Mouse (Mus musculus) embryonic fibroblast, embryonic 13.5 days (primary cell): ENCODE results near the gene 1700025G04Rik. TPM values are rescaled to one million over a fixed set of nuclear protein-coding genes. Genes with fewer than 3 reads are reported as not detected.

Source experiments
- H3K27ac ChIP-seq: 2 replicates; pipeline ENCODE4 v1.5.1; 2012; ENCODE audit warnings: low read length, control low read depth, inconsistent platforms; ENCODE audit not compliant: insufficient read depth
- H3K4me1 ChIP-seq: 2 replicates; pipeline ENCODE4 v1.6.1; 2011; ENCODE audit warnings: low read length; ENCODE audit not compliant: control insufficient read depth, insufficient read depth
- H3K4me3 ChIP-seq: 2 replicates; pipeline ENCODE4 v1.5.1; 2011; ENCODE audit warnings: mild to moderate bottlenecking, control low read depth, low read length; ENCODE audit not compliant: insufficient read depth
- CTCF ChIP-seq: IDR thresholded peaks from 2 replicates; pipeline ENCODE4 v1.5.1; 2011; ENCODE audit warnings: mild to moderate bottlenecking, control low read depth, low read length, moderate library complexity, borderline replicate concordance; ENCODE audit not compliant: insufficient read depth
- POLR2A ChIP-seq: IDR thresholded peaks from 2 replicates; pipeline ENCODE4 v1.6.1; 2011; ENCODE audit warnings: low read depth, mild to moderate bottlenecking, control low read depth, low read length, moderate library complexity
- polyA plus RNA-seq: library from polyadenylated mRNA; stranded (reverse); fragments of >200 nt; gene quantifications from 2 replicates; pipeline ENCODE4 v1.2.4, GENCODE M21; 2011; ENCODE audit warnings: low read depth; ENCODE audit not compliant: missing spikeins, insufficient read length

Gene 1700025G04Rik
- polyA plus RNA-seq, 1 experiment: 30.5 TPM

DNA sequence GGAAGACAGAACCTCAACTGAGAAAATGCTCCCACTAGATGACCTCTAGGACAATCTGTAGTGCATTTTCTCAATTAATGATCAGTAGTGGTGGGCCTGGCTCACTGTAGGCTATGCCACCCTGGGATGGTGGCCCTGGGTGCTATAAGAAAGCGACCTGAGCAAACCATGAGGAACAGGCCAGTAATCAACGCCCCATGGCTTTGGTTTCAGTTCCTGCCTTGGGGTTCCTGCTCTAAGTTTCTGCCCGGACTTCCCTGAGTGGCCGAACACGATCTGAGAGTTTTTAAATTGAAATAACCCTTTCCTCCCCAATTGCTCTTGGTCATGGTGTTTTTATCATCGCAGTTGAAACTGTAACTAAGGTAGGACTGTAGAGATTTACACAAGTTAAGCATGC, 69.1 kb downstream of the 1700025G04Rik start:
- TF ChIP-seq CTCF: no peak
- no peak for TF ChIP-seq POLR2A
- Histone ChIP-seq H3K4me3 (no peak overlapping the region), H3K27ac (no peak overlapping the region), H3K4me1 (0 out of 2 replicates have a peak, but pooled peaks cover under 1% of the 10 kb centered on the region)

- no peak for TF ChIP-seq CTCF
- TF ChIP-seq POLR2A: no peak
- no peak overlapping the region for H3K4me3 ChIP-seq
- H3K4me1 ChIP-seq: peaks cover 3% of the 10 kb centered on the region; the same call in 1 of the 2 replicates
- no peak overlapping the region for H3K27ac ChIP-seq
Observed at GRCm38 (mm10) chr1:152020070-152020469, 69.9 kb downstream of the 1700025G04Rik start.

DNA sequence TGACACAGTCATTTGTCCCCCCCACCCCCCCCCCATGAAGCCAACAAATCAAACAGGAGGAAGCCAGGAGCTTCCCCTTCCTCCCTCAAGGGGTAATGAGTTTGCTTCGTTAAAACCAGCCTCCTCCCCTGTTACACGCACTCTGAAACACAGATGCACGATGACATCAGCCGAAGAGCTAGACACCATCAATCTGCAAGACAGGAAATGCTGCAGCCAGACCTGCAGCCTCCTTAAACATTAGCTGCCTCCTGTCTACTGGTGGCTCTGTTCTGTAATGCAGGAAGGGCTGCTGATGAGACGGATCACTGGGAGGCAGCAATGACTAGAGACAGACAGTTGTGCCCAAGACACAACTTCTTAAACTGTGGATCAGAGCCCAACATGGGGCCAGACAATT, 70.7 kb downstream of the 1700025G04Rik start:
- Histone ChIP-seq H3K4me1 (peaks cover 3% of the 10 kb centered on the region; the same call in 1 of the 2 replicates), H3K4me3 (no peak overlapping the region), H3K27ac (peak overlapping the region; percentile 1; the same call in 1 of the 2 replicates)
- TF ChIP-seq POLR2A: no peak
- TF ChIP-seq CTCF: no peak

- no peak overlapping the region for H3K4me3 ChIP-seq
- H3K4me1 ChIP-seq: peaks cover 3% of the 10 kb centered on the region; the same call in 1 of the 2 replicates
- TF ChIP-seq POLR2A (no peak), CTCF (no peak)
- no peak overlapping the region for H3K27ac ChIP-seq
Observed at GRCm38 (mm10) chr1:152018322-152018721, 71.6 kb downstream of the 1700025G04Rik start.

DNA sequence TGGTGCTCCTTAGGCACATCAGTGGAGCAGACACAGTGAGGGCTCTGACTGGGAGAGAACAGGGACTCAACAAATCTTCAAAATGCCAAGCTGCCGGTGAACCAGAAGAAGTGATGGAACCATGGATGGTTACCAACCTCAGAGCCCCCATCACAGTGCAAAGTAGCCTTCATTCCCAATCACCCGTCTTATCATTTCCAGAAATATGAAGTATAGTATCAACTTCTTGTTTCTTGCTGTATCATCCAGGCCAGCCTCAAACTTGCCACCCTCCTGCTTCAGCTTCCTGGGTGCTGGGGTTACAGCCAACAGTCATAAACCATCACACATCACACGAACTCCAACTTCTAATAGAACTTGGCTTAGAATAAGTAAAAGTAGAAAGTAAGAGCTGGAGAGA, 73.3 kb downstream of the 1700025G04Rik start:
- peaks cover 3% of the 10 kb centered on the region; the same call in 1 of the 2 replicates for H3K4me1 ChIP-seq
- H3K4me3 ChIP-seq: no peak overlapping the region
- no peak overlapping the region for H3K27ac ChIP-seq
- TF ChIP-seq POLR2A (no peak), CTCF (no peak)

GRCm38 (mm10) chr1:152015555-152016125, 74.3 kb downstream of the 1700025G04Rik start:
- Histone ChIP-seq H3K27ac (no peak overlapping the region), H3K4me3 (no peak overlapping the region), H3K4me1 (peaks cover 3% of the 10 kb centered on the region; the same call in 1 of the 2 replicates)
- TF ChIP-seq CTCF (no peak), POLR2A (no peak)

DNA sequence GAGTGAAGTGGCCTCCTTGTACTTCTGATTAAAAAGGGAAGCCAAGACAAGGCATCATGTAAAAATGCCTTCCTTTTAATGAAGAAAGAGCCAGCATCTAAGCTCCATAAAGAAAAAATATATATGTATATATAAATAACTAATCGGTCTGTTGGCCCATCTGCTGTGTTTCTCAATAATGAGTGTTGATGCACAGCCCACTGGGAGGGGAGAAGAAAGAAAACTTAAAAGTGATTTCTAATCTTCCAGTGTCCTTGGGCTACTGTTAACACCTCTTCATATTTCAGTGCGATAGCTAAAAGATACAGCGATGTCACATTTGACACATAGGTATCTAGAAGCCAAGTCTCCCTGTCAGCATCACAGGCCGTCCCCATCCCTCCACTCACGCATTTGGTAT, 78.2 kb downstream of the 1700025G04Rik start:
- H3K27ac ChIP-seq: no peak overlapping the region
- no peak overlapping the region for H3K4me3 ChIP-seq
- TF ChIP-seq POLR2A (no peak), CTCF (no peak)

GRCm38 (mm10) chr1:152010251-152010980, 79.5 kb downstream of the 1700025G04Rik start:
- no peaks in the 10 kb centered on the region for H3K4me1 ChIP-seq
- no peak overlapping the region for H3K27ac ChIP-seq
- no peak for TF ChIP-seq POLR2A
- no peak for TF ChIP-seq CTCF

More for the DNA sequence above, 78.2 kb downstream of the 1700025G04Rik start:
- peaks cover 3% of the 10 kb centered on the region; the same call in 1 of the 2 replicates for H3K4me1 ChIP-seq

DNA sequence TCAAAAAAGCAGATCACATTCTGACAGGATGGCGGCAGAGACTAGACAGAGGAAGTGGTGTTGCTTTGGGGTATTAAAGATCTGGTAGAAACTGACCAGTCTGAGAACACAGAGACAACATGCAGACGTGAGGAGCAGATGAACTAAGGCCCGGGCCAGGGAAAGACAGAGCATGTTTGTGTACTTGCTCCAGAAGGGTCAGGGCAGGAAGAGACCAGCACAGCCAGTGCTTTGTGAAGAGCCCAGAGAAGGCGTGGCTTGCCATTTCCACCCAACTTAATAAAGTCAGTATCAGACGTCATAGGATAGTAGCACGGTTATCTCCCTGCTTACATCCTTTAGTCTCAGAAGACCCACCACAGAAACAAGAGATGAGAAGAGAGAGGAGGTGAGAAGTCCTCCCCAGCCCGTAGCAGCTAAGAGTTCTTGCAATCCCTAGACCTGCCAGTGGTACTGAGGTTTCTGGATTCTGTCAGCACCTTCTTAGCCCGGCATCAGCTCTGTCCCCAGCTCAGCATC, 81.4 kb downstream of the 1700025G04Rik start:
- Histone ChIP-seq H3K4me1 (no peaks in the 10 kb centered on the region), H3K4me3 (no peak overlapping the region), H3K27ac (no peak overlapping the region)
- TF ChIP-seq POLR2A (no peak), CTCF (no peak)

More at GRCm38 (mm10) chr1:152010251-152010980, 79.5 kb downstream of the 1700025G04Rik start:
- H3K4me3 ChIP-seq: no peak overlapping the region

DNA sequence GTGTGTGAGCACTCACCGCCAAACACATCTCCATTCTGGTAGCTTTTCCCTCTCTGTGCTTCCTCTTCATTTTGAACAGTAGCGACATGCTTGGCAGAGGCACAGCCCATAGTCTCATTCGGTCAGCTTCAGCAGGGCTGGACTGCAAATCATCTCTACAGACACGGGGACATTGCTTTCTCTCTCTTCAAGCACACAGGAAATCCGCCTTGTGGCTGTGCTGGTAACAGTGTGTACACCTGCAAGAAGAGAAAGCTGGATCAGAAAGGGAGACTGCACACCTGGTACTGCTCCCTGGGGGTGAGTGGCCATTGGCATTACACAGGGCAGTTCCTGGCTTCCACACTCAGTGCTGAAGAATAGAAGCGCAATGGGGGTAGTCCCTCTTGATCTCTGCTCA, 83.4 kb downstream of the 1700025G04Rik start:
- Histone ChIP-seq H3K4me1 (no peaks in the 10 kb centered on the region), H3K27ac (no peak overlapping the region), H3K4me3 (no peak overlapping the region)
- TF ChIP-seq POLR2A: no peak
